Mouse (Mus musculus): ENCODE results near the gene Mcm2. TPM values are rescaled to one million over a fixed set of nuclear protein-coding genes. Genes with fewer than 3 reads are reported as not detected.
A peak's percentile ranks its signal among the peaks of the same experiment; 100 is the strongest.

Gene Mcm2
- polyA plus RNA-seq, 1 experiment from 2014 or later: 120 TPM

GRCm38 (mm10) chr6:88860914-88861313, 37.7 kb downstream of the Mcm2 start:
- H3K4me2 ChIP-seq (replicated peaks): no peak overlapping the region
- H3K27ac ChIP-seq: no peak overlapping the region
- H3K36me3 ChIP-seq: peaks cover 72% of the 10 kb centered on the region
- 19% methylated on average over 2 of the region's 2 CpGs for WGBS
- H3K9me3 ChIP-seq: 0 out of 2 replicates have a peak, but pooled peaks cover 5% of the 10 kb centered on the region
- no peak overlapping the region for H3K9ac ChIP-seq
- no peaks in the 10 kb centered on the region for H3K27me3 ChIP-seq (replicated peaks)
- H3K4me1 ChIP-seq: peaks cover 3% of the 10 kb centered on the region; the same call in 1 of the 2 replicates
- no peak overlapping the region for H3K4me3 ChIP-seq
- no peak for ATAC-seq (ENCODE audit: low FRiP score, low read depth)

DNA sequence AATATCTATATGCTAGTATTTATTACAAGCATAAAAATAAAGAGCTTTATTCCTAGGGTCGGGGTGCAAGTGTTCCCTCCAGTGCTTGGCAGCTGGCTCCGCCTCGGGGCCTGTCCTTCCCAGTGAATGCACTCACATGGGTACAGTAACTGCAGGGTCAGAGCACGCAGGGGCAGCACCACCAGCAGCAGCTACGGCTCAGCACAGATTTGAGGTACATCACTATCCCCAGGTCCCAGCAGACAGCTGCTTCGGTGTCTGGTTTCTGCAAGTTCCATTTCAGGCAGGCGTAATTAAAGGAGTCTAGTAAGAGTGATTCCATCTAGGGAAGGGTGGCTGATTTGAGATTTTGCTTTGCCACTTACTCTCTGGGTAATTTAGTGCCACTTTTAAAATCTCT, 40.2 kb downstream of the Mcm2 start:
- Histone ChIP-seq H3K27me3 (replicated peaks) (no peaks in the 10 kb centered on the region), H3K9me3 (0 out of 2 replicates have a peak, but pooled peaks cover 5% of the 10 kb centered on the region), H3K27ac (no peak overlapping the region), H3K4me3 (no peak overlapping the region), H3K9ac (no peak overlapping the region), H3K4me1 (peaks cover 15% of the 10 kb centered on the region; the same call in 1 of the 2 replicates), H3K4me2 (replicated peaks) (no peak overlapping the region), H3K36me3 (peaks cover 65% of the 10 kb centered on the region)
- WGBS: 70% methylated on average over 7 of the region's 7 CpGs
- no peak for ATAC-seq (ENCODE audit: low FRiP score, low read depth)

GRCm38 (mm10) chr6:88857830-88858229, 40.8 kb downstream of the Mcm2 start:
- H3K36me3 ChIP-seq: peaks cover 63% of the 10 kb centered on the region
- H3K4me1 ChIP-seq: peaks cover 15% of the 10 kb centered on the region; the same call in 1 of the 2 replicates
- no peak overlapping the region for H3K4me3 ChIP-seq
- no peak for ATAC-seq (ENCODE audit: low FRiP score, low read depth)
- no peak overlapping the region for H3K9ac ChIP-seq
- H3K27ac ChIP-seq: no peak overlapping the region
- 82% methylated on average over 6 of the region's 6 CpGs for WGBS
- no peak overlapping the region for H3K4me2 ChIP-seq (replicated peaks)
- 0 out of 2 replicates have a peak, but pooled peaks cover 5% of the 10 kb centered on the region for H3K9me3 ChIP-seq
- H3K27me3 ChIP-seq (replicated peaks): no peaks in the 10 kb centered on the region

DNA sequence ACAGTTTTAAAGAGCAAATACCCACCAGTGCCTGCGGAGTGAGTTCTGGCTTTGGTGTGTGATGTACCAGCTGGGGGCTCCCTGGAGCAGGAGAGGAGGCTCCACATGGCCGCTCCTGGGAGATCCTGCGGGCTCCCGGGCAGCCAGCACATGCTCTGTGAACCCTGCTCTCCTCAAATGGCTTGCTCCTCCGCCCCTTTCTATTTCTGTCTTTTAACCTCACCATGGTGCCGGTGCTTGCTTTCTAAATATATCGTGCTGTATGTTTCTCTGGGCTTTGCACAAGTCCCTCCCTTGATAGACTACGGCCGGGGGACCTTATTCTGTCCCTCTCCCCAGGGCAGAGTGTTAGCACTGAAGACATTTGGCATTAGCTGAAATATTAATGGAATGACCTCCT, 41.3 kb downstream of the Mcm2 start:
- WGBS: 51% methylated on average over 9 of the region's 9 CpGs

GRCm38 (mm10) chr6:88855636-88856035, 42.9 kb downstream of the Mcm2 start:
- WGBS: 19% methylated on average over 5 of the region's 5 CpGs
- Histone ChIP-seq H3K4me2 (replicated peaks) (no peak overlapping the region), H3K27ac (no peak overlapping the region), H3K9me3 (no peaks in the 10 kb centered on the region), H3K36me3 (peaks cover 54% of the 10 kb centered on the region), H3K4me1 (peaks cover 15% of the 10 kb centered on the region; the same call in 1 of the 2 replicates), H3K9ac (no peak overlapping the region), H3K4me3 (no peak overlapping the region), H3K27me3 (replicated peaks) (no peaks in the 10 kb centered on the region)
- peak; percentile 39; the same call in 1 of the 2 replicates for ATAC-seq (ENCODE audit: low FRiP score, low read depth)

More for the DNA sequence above, 41.3 kb downstream of the Mcm2 start:
- H3K9me3 ChIP-seq: 0 out of 2 replicates have a peak, but pooled peaks cover 5% of the 10 kb centered on the region
- no peak overlapping the region for H3K9ac ChIP-seq
- H3K4me2 ChIP-seq (replicated peaks): no peak overlapping the region
- no peak overlapping the region for H3K4me3 ChIP-seq
- H3K27ac ChIP-seq: no peak overlapping the region
- no peaks in the 10 kb centered on the region for H3K27me3 ChIP-seq (replicated peaks)
- no peak for ATAC-seq (ENCODE audit: low FRiP score, low read depth)
- H3K36me3 ChIP-seq: peaks cover 64% of the 10 kb centered on the region
- peaks cover 15% of the 10 kb centered on the region; the same call in 1 of the 2 replicates for H3K4me1 ChIP-seq

- H3K9ac ChIP-seq: 0 out of 2 replicates have a peak overlapping the region, but pooled peaks have one; percentile 13
- peaks cover 46% of the 10 kb centered on the region for H3K36me3 ChIP-seq
- H3K4me3 ChIP-seq: no peak overlapping the region
- no peak for ATAC-seq (ENCODE audit: low FRiP score, low read depth)
- 79% methylated on average over 5 of the region's 5 CpGs for WGBS
- H3K9me3 ChIP-seq: no peaks in the 10 kb centered on the region
- no peak overlapping the region for H3K4me2 ChIP-seq (replicated peaks)
- no peak overlapping the region for H3K27ac ChIP-seq
- no peaks in the 10 kb centered on the region for H3K27me3 ChIP-seq (replicated peaks)
- peaks cover 15% of the 10 kb centered on the region; the same call in 1 of the 2 replicates for H3K4me1 ChIP-seq
Measured at GRCm38 (mm10) chr6:88854509-88854908, 44.1 kb downstream of the Mcm2 start.

- WGBS: 90% methylated on average over 7 of the region's 7 CpGs
- 0 out of 2 replicates have a peak, but pooled peaks cover 10% of the 10 kb centered on the region for H3K4me1 ChIP-seq
- H3K36me3 ChIP-seq: peaks cover 65% of the 10 kb centered on the region
- no peaks in the 10 kb centered on the region for H3K9me3 ChIP-seq
- H3K4me3 ChIP-seq: no peak overlapping the region
- H3K9ac ChIP-seq: no peak overlapping the region
- no peak overlapping the region for H3K4me2 ChIP-seq (replicated peaks)
- no peak overlapping the region for H3K27ac ChIP-seq
- ATAC-seq (ENCODE audit: low FRiP score, low read depth): no peak
- no peaks in the 10 kb centered on the region for H3K27me3 ChIP-seq (replicated peaks)
Measured at GRCm38 (mm10) chr6:88850034-88850433, 48.5 kb downstream of the Mcm2 start.

GRCm38 (mm10) chr6:88849270-88849669, 49.3 kb downstream of the Mcm2 start:
- no peak for ATAC-seq (ENCODE audit: low FRiP score, low read depth)
- H3K36me3 ChIP-seq: peaks cover 69% of the 10 kb centered on the region
- peaks cover 5% of the 10 kb centered on the region; the same call in 1 of the 2 replicates for H3K4me1 ChIP-seq
- no peak overlapping the region for H3K9ac ChIP-seq
- no peaks in the 10 kb centered on the region for H3K27me3 ChIP-seq (replicated peaks)
- no peak overlapping the region for H3K4me2 ChIP-seq (replicated peaks)
- H3K27ac ChIP-seq: no peak overlapping the region
- no peak overlapping the region for H3K4me3 ChIP-seq
- no peaks in the 10 kb centered on the region for H3K9me3 ChIP-seq
- 68% methylated on average over 4 of the region's 4 CpGs for WGBS

DNA sequence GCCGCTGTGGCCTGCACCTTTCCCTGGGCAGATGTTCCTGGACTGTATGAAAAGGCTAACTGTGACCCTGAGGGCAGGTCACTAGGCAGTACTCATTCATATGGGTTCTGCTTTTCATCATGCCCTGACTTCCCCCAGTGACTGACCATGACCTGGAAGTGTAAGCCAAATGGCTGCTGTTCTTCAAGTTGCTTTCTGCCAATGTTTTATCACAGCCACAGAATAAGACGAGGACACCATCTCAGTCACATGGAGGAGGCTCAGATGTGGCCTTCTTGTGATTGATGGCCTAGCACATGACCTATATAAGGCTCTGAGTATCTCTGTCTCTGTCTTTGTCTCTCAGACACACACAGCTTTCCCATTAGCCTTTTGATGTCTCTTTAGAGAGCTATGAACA, 51.0 kb downstream of the Mcm2 start:
- H3K4me2 ChIP-seq (replicated peaks): no peak overlapping the region
- ATAC-seq (ENCODE audit: low FRiP score, low read depth): no peak
- peaks cover 69% of the 10 kb centered on the region for H3K36me3 ChIP-seq
- no peak overlapping the region for H3K4me3 ChIP-seq
- 66% methylated on average over 2 of the region's 2 CpGs for WGBS
- H3K9me3 ChIP-seq: no peaks in the 10 kb centered on the region
- no peak overlapping the region for H3K27ac ChIP-seq
- H3K27me3 ChIP-seq (replicated peaks): no peaks in the 10 kb centered on the region
- H3K4me1 ChIP-seq: peaks cover 9% of the 10 kb centered on the region
- H3K9ac ChIP-seq: no peak overlapping the region

DNA sequence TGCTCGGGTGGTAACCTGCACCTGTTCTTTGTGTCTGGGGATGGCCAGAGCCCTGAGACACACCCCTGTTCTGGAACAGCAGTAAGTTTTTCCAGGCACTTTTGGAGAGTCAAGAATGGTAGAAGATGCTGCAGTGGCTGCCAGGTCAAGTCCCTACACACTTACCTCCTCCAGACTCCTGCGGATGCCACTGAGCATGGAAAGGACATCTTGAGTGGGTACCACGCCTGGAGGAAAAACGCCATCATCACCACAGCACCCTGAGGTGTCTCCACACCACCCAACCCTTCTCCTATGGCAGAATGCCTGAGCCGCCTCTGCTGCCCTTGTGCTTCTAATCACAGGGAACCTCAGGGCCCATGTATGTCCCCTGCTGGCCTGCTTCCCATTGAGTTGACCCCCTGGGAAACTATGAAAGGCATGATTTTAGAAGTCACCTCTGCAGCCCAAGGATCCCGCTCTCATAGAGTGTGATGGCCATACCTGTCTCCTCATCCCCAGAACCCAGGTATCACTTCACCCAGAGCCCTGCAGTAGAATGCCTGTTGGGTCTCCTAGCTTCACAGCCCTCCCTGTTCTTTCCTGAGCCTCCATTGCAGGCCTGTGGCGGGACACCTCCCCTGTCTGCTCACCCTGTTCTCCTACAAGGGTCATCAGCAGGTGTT, 53.5 kb downstream of the Mcm2 start:
- no peak overlapping the region for H3K4me2 ChIP-seq (replicated peaks)
- H3K4me1 ChIP-seq: peaks cover 23% of the 10 kb centered on the region
- no peaks in the 10 kb centered on the region for H3K9me3 ChIP-seq
- H3K36me3 ChIP-seq: peaks cover 61% of the 10 kb centered on the region
- no peak overlapping the region for H3K4me3 ChIP-seq
- 89% methylated on average over 7 of the region's 7 CpGs for WGBS
- H3K27me3 ChIP-seq (replicated peaks): no peaks in the 10 kb centered on the region
- ATAC-seq (ENCODE audit: low FRiP score, low read depth): no peak
- H3K9ac ChIP-seq: no peak overlapping the region
- H3K27ac ChIP-seq: no peak overlapping the region

DNA sequence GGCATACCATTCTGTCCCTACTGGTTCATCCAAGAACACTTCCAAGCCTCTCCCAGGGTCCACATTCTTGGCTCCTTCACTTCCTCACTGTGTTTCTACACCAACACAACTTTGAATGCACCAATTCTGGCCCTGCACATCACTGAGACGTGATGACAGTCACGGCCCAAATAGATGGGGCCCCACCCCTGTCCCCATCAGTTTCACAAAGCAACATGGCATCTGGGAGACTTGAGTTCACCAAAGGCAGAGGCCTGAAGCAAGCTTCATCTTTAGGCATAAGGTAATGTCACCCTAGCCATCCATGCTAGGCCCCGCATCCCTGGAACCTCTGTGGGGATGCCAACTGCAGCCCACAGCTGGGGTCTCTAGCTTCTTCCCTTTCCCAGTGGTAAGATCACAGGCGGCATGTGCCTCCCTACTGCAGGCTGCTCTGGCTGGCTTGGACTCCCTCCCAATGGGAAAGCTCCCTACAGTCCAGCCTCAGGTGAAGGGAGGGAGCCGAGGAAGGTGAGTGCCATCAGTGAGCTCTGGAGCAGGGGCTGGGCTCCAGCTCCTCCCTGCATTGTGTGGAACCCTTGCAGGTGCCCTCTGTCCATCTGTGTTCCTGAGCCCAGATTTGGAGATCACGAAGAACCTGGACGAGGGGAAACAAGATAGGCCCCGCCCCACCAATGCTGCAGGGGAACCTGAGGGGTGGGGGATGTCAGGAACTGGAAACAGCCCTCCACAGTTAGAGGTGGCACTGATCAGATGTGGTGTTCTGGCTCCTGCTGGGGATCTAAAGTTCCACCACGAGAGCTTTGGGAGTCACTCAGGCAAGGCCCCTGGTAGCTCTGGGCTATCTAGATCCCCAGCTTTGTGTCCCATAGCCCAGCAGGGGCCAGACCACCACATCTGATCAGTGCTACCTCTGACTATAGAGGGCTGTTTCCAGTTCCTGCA, 54.5 kb downstream of the Mcm2 start:
- Histone ChIP-seq H3K4me1 (peaks cover 23% of the 10 kb centered on the region), H3K27me3 (replicated peaks) (no peaks in the 10 kb centered on the region), H3K27ac (no peak overlapping the region), H3K4me2 (replicated peaks) (0 out of 2 replicates have a peak overlapping the region, but pooled peaks have one; percentile 84), H3K9me3 (no peaks in the 10 kb centered on the region), H3K9ac (no peak overlapping the region), H3K36me3 (peaks cover 55% of the 10 kb centered on the region), H3K4me3 (no peak overlapping the region)
- WGBS: 78% methylated on average over 9 of the region's 9 CpGs
- no peak for ATAC-seq (ENCODE audit: low FRiP score, low read depth)

DNA sequence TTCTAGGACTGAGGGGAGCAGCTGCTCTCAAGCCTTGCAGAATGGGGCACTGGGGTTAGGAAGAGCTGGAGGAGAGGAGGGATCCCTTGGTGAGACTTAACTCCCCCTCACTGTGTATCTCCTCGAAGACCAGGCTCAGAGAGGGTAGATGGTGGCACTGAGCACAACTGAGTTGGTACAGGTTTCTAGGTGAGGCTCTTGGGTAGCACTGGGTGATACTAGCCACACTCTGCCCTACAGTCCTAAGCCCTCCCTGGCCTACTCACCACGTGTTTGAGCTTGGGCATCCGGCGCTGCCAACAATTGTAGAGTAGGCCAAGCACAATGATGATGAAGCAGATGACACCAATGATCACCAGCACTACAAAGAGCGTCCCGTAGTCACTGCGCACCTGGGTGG, 55.3 kb downstream of the Mcm2 start:
- no peaks in the 10 kb centered on the region for H3K9me3 ChIP-seq
- H3K4me1 ChIP-seq: peaks cover 23% of the 10 kb centered on the region
- peaks cover 55% of the 10 kb centered on the region for H3K36me3 ChIP-seq
- no peak for ATAC-seq (ENCODE audit: low FRiP score, low read depth)
- H3K9ac ChIP-seq: peak overlapping the region; percentile 71; the same call in 1 of the 2 replicates
- H3K4me3 ChIP-seq: peak overlapping the region; percentile 77; the same call in 1 of the 2 replicates
- WGBS: 79% methylated on average over 7 of the region's 7 CpGs
- no peaks in the 10 kb centered on the region for H3K27me3 ChIP-seq (replicated peaks)
- H3K4me2 ChIP-seq (replicated peaks): peak overlapping the region; percentile 84
- no peak overlapping the region for H3K27ac ChIP-seq

All from neural tube, embryonic 12.5 days (tissue).